Mouse (Mus musculus) erythroblast, embryonic 14.5 days (primary cell): Measurements from ENCODE around the gene Nacc2.

ENCODE experiments used
- GATA1 ChIP-seq: IDR thresholded peaks from 2 replicates; pipeline ENCODE4 v1.6.1; 2012; ENCODE audit warnings: low read length, inconsistent platforms, mixed read lengths
- TAL1 ChIP-seq: IDR thresholded peaks from 3 replicates; pipeline ENCODE4 v1.6.1; 2012; ENCODE audit warnings: low read length, inconsistent platforms, mixed read lengths

- TF ChIP-seq TAL1 (no peak), GATA1 (no peak)
Measured at GRCm38 (mm10) chr2:26019923-26020322, 103.1 kb downstream of the Nacc2 start.
